Mouse (Mus musculus): ENCODE results near the gene Sigirr.

DNA sequence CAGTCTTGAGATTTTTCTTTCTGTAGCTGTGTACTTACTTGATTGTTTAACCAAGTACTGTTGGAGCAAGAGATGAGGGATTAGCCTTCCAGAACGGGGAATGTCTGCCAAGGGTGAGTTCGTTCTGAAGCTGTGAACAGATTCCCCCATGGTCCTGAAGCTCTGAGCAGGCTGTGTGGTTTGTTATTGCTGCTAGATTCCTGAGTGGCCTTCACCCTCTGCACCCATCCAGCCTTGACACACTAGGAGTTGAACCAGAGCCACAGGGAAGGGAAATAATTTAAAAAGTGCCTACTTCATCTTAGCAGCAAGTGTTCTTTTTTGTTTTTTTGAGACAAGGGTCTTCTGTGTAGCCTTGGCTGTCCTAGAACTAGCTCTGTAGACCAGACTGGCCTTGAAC, 43.5 kb upstream of the Sigirr start:
- no peak for TF ChIP-seq CTCF (IDR thresholded peaks at IDR 0.05; ENCODE audit: borderline replicate concordance, insufficient read depth, low read depth, low read length)
- no peak for TF ChIP-seq POLR2A (IDR thresholded peaks at IDR 0.05; ENCODE audit: borderline replicate concordance, insufficient read depth, low read length)
